Mouse (Mus musculus) ovary, postnatal 36 days (tissue): ENCODE results near the gene Dnajc11.

Experiments used
- DNase-seq: peaks from one replicate; pipeline ENCODE4 v3.0.0; 2022; ENCODE audit warnings: low spot score, mixed read lengths

Gene Dnajc11

GRCm38 (mm10) chr4:152009076-152010051 is 75.9 kb downstream of the Dnajc11 start:
- DNase-seq, result peak; percentile 50

- peak; percentile 48 for DNase-seq
Observed at GRCm38 (mm10) chr4:152010091-152010706, 76.7 kb downstream of the Dnajc11 start.

GRCm38 (mm10) chr4:152010707-152011134 is 77.2 kb downstream of the Dnajc11 start:
- DNase-seq, result no peak

GRCm38 (mm10) chr4:152011171-152011760 is 77.8 kb downstream of the Dnajc11 start:
- no peak for DNase-seq

- no peak for DNase-seq
Observed at GRCm38 (mm10) chr4:152012109-152012508, 78.6 kb downstream of the Dnajc11 start.

GRCm38 (mm10) chr4:152013036-152013813 is 79.7 kb downstream of the Dnajc11 start:
- DNase-seq, result peak; percentile 64

- DNase-seq, result no peak
Observed at GRCm38 (mm10) chr4:152019073-152019472, 85.6 kb downstream of the Dnajc11 start.

GRCm38 (mm10) chr4:152020024-152020423 is 86.5 kb downstream of the Dnajc11 start:
- no peak for DNase-seq

GRCm38 (mm10) chr4:152021568-152022097 is 88.1 kb downstream of the Dnajc11 start:
- DNase-seq, result no peak

- DNase-seq, result no peak
Observed at GRCm38 (mm10) chr4:152022506-152022905, 89.0 kb downstream of the Dnajc11 start.

GRCm38 (mm10) chr4:152024525-152024924 is 91.0 kb downstream of the Dnajc11 start:
- no peak for DNase-seq

- peak; percentile 42 for DNase-seq
Observed at GRCm38 (mm10) chr4:152026751-152027508, 93.4 kb downstream of the Dnajc11 start.

- peak; percentile 94 for DNase-seq
Observed at GRCm38 (mm10) chr4:152027524-152027923, 94.0 kb downstream of the Dnajc11 start, which contains the start of gene Zbtb48. Gene Zbtb48 (minus strand): TSS chr4:152027671.

- DNase-seq, result no peak
Observed at GRCm38 (mm10) chr4:152028456-152028855, 95.0 kb downstream of the Dnajc11 start.

GRCm38 (mm10) chr4:152029087-152029486 is 95.6 kb downstream of the Dnajc11 start:
- no peak for DNase-seq

GRCm38 (mm10) chr4:152029997-152030396 is 96.5 kb downstream of the Dnajc11 start:
- no peak for DNase-seq
